Mouse (Mus musculus) hindbrain, embryonic 15.5 days (tissue): Measurements from ENCODE around the gene Gm20388. TPM values are rescaled to one million over a fixed set of nuclear protein-coding genes. Genes with fewer than 3 reads are reported as not detected.

Experiments
- ATAC-seq: fragments of 200-750 bp; cut with Nextera tagmentation; 2 replicates; pipeline ENCODE4 v1.8.0; 2017; ENCODE audit warnings: low read depth, moderate number of reproducible peaks, moderate TSS enrichment; ENCODE audit not compliant: low FRiP score
- H3K27ac ChIP-seq: fragments of 300-500 bp; sonication (generic); replicated peaks from 2 replicates; pipeline ENCODE4 v1.5.1; 2015; ENCODE audit warnings: mild to moderate bottlenecking, inconsistent platforms
- H3K27me3 ChIP-seq: fragments of 300-500 bp; sonication (generic); 2 replicates; pipeline ENCODE4 v1.6.1; 2015; ENCODE audit warnings: control low read depth, inconsistent platforms
- H3K36me3 ChIP-seq: fragments of 300-500 bp; sonication (generic); 2 replicates; pipeline ENCODE4 v1.6.1; 2015; ENCODE audit warnings: control low read depth, inconsistent platforms
- H3K4me1 ChIP-seq: fragments of 300-500 bp; sonication (generic); replicated peaks from 2 replicates; pipeline ENCODE4 v1.6.1; 2015; ENCODE audit warnings: control low read depth, inconsistent platforms
- H3K4me2 ChIP-seq: fragments of 300-500 bp; sonication (generic); 2 replicates; pipeline ENCODE4 v1.6.1; 2015; ENCODE audit warnings: moderate library complexity, mild to moderate bottlenecking, inconsistent platforms
- H3K4me3 ChIP-seq: fragments of 300-500 bp; sonication (generic); 2 replicates; pipeline ENCODE4 v1.5.1; 2015; ENCODE audit warnings: mild to moderate bottlenecking, inconsistent platforms
- H3K9ac ChIP-seq: fragments of 300-500 bp; sonication (generic); 2 replicates; pipeline ENCODE4 v1.6.1; 2015; ENCODE audit warnings: inconsistent platforms
- H3K9me3 ChIP-seq: fragments of 300-500 bp; sonication (generic); 2 replicates; pipeline ENCODE4 v1.6.1; 2016; ENCODE audit warnings: control low read depth, inconsistent platforms
- WGBS: fragments of 180-500 bp; shearing (Covaris S2); methylation state at CpG from one replicate; pipeline ENCODE4 v1.1.7; 2015; 5-methylcytosine and 5-hydroxymethylcytosine counted together
- polyA plus RNA-seq: library from polyadenylated mRNA; unstranded; fragments of >200 nt; fragmentation: Nextera tagmentation; extraction: Ambion mirVana; gene quantifications from 2 replicates; pipeline ENCODE4 v1.2.1, GENCODE M21; 2015

The Gm20388 gene
- polyA plus RNA-seq, 1 experiment from 2014 or later, result 5.4 TPM

DNA sequence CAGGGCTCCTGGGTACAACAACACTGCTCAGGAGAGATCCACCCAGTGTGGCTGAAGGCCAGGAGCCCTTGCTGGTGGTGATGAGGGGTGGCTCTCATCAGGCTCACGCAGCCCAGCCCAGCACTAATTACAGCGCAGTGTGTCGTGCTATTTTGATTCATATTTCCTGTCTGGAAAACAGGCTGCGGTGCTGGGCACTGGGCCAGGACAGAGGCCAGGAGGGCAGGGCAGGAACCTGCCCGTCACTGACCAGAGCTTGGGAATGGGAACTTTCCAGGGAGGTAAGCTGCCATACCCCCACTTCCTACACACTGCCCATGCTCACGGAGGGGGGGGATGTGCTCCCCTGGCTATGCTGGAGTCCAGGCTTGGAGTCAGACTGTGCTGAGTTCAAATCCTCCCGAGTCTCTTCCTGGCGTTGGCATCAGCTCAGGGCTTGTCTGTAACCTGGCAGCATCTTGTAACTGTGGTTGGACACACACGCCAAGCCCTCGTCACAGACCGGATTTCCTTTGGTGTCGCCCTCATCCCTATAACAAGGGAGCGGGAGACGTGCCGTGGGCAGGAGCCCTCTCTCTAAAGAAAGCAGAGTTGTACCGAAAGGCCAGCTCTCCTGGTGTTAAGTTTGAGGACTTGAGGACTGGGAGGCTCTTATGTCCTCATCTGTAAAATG lies 1540.9 kb downstream of the Gm20388 start:
- H3K9ac ChIP-seq, result no peak overlapping the region
- no peak overlapping the region for H3K4me2 ChIP-seq
- no peak overlapping the region for H3K27ac ChIP-seq
- H3K9me3 ChIP-seq, result no peaks in the 10 kb centered on the region
- no peaks in the 10 kb centered on the region for H3K4me1 ChIP-seq
- H3K27me3 ChIP-seq, result no peaks in the 10 kb centered on the region
- 81% methylated on average over 16 of the region's 16 CpGs for WGBS
- no peaks in the 10 kb centered on the region for H3K36me3 ChIP-seq
- no peak overlapping the region for H3K4me3 ChIP-seq
- no peak for ATAC-seq

DNA sequence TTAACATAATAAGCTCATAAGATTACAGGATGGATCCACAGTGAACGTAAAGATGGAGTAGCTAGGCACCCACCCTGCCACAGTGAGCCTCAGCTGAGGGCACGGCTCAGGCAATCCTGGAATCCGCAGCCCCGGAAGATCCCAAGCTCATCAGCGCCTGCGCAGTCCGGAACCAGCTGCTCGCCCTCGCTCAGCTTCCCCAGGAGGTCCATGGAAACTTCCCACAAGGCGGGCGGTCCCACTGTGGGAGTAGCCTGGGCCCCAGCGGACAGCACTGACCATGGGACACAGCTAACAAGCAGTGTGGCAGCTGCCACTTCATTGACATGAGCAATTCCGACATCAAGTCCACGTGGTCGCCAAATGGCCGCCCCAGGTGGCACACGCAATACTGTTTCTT lies 1544.1 kb downstream of the Gm20388 start:
- no peak overlapping the region for H3K9ac ChIP-seq
- no peak overlapping the region for H3K4me2 ChIP-seq
- H3K9me3 ChIP-seq, result no peaks in the 10 kb centered on the region
- WGBS, result 92% methylated on average over 17 of the region's 17 CpGs
- ATAC-seq, result no peak
- 0 out of 2 replicates have a peak, but pooled peaks cover 6% of the 10 kb centered on the region for H3K4me1 ChIP-seq
- no peaks in the 10 kb centered on the region for H3K27me3 ChIP-seq
- H3K27ac ChIP-seq, result no peak overlapping the region
- H3K36me3 ChIP-seq, result no peaks in the 10 kb centered on the region
- H3K4me3 ChIP-seq, result no peak overlapping the region

DNA sequence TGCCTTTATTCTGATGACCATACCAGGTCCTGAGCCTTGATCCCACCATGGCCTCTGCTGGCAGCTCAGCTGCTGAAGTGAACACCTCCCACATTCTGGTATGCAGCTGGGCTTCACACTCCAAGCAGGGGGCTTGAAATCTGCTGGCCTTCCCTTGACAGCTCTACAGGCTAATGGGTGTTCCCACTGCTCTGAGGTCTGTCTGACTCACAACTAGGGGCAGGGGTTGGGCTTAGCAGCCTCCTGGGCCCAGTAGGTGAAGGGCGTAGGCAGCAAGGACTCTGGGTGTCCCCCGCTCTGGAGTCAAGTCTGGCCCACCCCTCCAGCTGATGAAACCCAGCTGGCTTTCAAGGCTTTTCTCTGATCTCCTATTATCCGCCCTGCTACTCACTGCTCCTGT lies 1550.6 kb downstream of the Gm20388 start:
- Histone ChIP-seq H3K4me1 (0 out of 2 replicates have a peak, but pooled peaks cover 6% of the 10 kb centered on the region), H3K27ac (no peak overlapping the region), H3K9ac (no peak overlapping the region), H3K36me3 (no peaks in the 10 kb centered on the region), H3K4me2 (no peak overlapping the region), H3K4me3 (no peak overlapping the region), H3K27me3 (no peaks in the 10 kb centered on the region), H3K9me3 (no peaks in the 10 kb centered on the region)
- WGBS, result 72% methylated on average over 3 of the region's 3 CpGs
- no peak for ATAC-seq

DNA sequence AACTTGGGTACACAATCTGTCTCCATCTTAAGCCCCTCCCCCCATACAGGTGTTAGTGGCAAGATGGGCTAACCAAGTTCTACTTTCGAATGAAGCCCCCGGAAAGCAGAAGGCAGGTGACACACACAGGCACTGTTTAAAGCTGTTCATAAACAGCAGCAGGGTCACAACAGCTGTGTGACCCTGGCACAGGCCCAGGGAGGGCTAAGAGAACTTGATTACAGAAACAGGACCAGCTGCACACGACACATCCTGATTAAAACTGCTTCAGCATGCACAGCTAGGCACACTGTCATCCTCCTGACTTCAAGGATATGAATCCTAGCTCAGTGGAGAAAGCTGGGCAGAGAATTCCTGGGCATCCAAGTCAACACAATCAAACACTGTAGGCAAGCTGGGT lies 1551.5 kb downstream of the Gm20388 start:
- H3K9me3 ChIP-seq, result no peaks in the 10 kb centered on the region
- no peak overlapping the region for H3K9ac ChIP-seq
- ATAC-seq, result no peak
- H3K27ac ChIP-seq, result no peak overlapping the region
- no peaks in the 10 kb centered on the region for H3K27me3 ChIP-seq
- no peak overlapping the region for H3K4me2 ChIP-seq
- 0 out of 2 replicates have a peak, but pooled peaks cover 6% of the 10 kb centered on the region for H3K4me1 ChIP-seq
- H3K4me3 ChIP-seq, result no peak overlapping the region
- 73% methylated on average over 3 of the region's 3 CpGs for WGBS
- H3K36me3 ChIP-seq, result no peaks in the 10 kb centered on the region

DNA sequence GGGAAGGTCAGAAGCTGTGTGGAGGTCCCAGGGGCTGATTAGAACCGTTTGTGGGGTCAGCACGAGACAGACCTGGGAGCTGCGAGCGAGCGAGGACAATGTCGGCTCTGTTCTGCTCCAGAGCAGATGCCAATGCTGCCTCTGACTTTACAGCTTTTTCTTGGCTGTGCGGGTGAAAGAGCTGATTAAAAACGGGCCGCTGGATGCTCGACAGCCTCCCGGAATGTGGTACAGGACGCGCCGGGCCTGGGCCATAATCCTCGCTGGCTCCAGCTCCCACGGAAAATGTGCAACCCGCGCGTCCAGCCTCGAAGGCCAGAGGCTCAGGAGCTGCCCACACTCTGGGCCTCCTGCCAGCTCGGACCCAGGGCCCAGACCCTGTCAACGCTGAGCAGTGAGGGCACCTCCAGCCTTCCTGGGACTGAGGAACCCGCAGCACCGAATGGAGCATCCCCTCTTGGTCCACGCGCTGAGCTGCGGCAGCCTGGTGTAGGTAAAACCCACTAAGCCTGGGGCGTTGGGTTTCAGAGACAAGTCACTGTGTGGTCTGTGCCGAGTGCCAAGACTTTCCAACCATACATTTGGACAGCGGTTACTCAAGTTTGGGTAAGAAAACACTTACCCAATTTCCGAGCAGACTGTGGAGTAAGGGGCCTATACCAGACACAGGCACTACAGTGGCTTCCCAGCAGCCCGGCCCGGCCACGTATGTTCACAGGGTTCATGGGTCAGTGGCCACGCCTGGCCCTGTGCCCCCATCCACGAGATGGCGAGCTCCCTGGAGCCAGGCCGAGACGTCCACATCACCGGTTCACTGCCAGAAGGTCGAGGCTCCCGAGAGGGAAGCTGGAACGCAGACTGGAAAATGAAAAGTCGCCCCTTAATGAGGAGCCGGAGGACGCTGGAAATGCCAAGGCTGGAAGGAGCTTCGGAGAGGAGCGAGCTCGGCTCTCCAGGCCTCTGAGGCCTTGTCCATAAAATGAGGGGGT lies 1557.7 kb downstream of the Gm20388 start:
- H3K4me2 ChIP-seq, result no peak overlapping the region
- H3K27ac ChIP-seq, result no peak overlapping the region
- ATAC-seq, result no peak
- no peak overlapping the region for H3K9ac ChIP-seq
- H3K4me1 ChIP-seq, result no peaks in the 10 kb centered on the region
- 71% methylated on average over 49 of the region's 49 CpGs for WGBS
- H3K36me3 ChIP-seq, result no peaks in the 10 kb centered on the region
- no peaks in the 10 kb centered on the region for H3K27me3 ChIP-seq
- no peak overlapping the region for H3K4me3 ChIP-seq
- no peaks in the 10 kb centered on the region for H3K9me3 ChIP-seq

DNA sequence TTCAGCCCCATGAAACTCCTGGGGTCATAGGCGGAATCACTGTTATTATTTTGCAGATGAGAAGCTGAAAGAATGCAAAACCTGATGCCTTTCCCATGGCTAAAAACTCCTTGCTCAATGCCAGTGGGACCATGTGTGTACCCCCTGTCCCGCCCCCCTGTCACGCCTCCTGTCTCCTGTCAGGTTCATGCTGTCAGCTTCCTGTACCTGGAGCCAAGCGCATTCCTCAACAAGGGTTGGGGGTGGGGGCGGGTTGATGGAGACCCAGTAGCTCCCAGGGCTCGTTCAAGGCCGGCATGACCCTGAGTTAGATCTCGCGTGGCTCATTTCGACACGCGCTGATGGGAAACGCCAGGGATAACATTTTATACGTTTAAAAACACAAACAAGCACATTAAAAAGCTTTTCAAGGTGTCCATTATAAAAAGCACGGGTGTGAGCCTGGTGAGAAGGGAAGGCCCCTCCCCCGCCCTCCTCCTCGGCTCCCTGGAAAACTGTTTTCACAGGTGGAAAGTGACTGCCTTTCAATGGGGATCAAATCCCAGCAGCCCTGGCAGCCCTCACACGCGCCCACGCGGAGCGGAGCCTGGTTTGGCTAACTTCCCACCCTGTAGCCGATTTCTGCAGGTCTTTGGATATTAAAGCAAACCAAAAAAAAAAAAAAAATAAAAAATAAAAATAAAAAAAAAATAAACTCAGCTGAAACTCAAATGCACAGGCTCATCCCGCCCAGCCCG lies 1563.7 kb downstream of the Gm20388 start:
- H3K9ac ChIP-seq, result no peak overlapping the region
- H3K4me1 ChIP-seq, result peaks cover 5% of the 10 kb centered on the region
- H3K4me2 ChIP-seq, result peak overlapping the region; percentile 10
- H3K27ac ChIP-seq, result no peak overlapping the region
- H3K36me3 ChIP-seq, result no peaks in the 10 kb centered on the region
- no peaks in the 10 kb centered on the region for H3K9me3 ChIP-seq
- ATAC-seq, result no peak
- peaks cover 13% of the 10 kb centered on the region; the same call in 1 of the 2 replicates for H3K27me3 ChIP-seq
- H3K4me3 ChIP-seq, result no peak overlapping the region
- 18% methylated on average over 25 of the region's 25 CpGs for WGBS

DNA sequence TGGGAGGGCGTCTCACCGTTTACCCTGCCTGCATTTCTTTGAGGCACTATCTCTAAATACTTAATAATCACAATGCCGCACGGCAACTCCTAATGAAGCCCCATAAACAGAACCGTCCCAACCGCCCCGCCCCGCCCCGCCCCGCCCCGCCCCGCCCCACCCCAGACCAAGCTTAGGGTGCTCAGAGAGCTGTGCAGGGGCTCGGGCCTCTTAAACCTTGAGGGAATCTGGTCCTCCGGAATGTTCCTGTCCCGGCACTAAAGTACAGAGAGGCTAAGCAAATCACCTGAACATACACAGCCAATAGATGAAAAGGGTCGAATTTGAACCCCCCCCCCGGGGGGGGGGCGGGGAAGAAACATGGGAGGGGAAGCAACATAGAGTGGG lies 1564.2 kb downstream of the Gm20388 start:
- Histone ChIP-seq H3K9ac (no peak overlapping the region), H3K9me3 (no peaks in the 10 kb centered on the region), H3K4me2 (peak overlapping the region; percentile 10), H3K4me3 (no peak overlapping the region), H3K4me1 (peaks cover 6% of the 10 kb centered on the region), H3K27ac (no peak overlapping the region), H3K36me3 (no peaks in the 10 kb centered on the region), H3K27me3 (peaks cover 16% of the 10 kb centered on the region; the same call in 1 of the 2 replicates)
- ATAC-seq, result no peak
- 6% methylated on average over 18 of the region's 18 CpGs for WGBS

DNA sequence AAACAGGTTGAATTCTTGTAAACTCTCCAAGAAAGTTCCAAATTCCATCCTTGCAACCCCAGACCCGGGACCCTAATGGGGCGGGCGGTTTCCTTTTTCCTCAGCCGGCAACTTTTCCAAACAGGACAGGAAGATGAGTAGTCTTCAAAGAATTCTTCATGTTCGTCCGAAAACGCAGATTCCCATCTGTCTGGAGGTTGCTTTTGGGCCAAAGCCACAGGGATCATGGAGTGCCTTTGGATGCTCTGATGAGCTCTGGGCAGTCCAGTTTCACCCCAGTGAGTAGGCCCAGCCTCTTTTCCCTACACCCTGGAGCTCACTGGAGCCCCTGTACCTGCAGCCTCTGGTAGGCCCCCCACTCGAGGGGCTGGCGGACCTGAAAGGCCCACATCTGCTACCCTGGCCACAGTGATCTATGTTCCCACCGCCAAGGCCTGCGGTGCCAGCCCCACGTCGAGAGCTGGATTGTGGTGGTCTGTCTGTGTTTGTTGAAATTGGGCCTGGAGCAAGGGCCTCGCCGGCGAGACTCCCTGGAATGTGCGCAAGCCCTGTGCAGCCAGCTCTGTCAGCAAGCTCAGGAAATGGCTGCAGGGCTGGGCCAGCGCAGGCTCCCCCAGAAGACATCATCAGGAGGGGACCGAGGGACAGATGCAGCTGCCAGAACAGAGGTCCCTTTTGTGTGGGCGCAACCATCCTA lies 1567.4 kb downstream of the Gm20388 start:
- H3K27me3 ChIP-seq, result peaks cover 19% of the 10 kb centered on the region; the same call in 1 of the 2 replicates

DNA sequence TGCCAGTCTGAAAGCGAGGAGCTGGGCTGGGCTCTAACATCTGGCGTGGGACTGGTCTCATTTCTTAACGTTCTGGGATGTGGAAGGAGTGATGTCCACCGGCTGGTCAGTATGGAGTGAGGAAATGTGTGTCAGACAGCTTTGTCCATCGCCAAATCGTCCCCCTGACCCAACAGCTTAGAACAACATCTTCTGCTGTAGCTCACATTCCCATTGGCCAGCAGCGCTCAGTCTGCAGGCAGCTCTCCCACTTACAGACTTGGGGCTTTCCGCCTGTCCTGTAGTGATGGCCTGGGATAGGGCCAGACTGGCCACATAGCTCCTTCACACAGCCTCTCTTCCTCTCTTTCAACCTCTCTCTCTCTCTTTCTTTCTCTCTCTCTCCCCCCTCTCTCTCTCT lies 1568.5 kb downstream of the Gm20388 start:
- Histone ChIP-seq H3K4me3 (no peak overlapping the region), H3K4me2 (no peak overlapping the region), H3K9ac (no peak overlapping the region), H3K27ac (no peak overlapping the region), H3K36me3 (no peaks in the 10 kb centered on the region), H3K4me1 (peaks cover 20% of the 10 kb centered on the region), H3K27me3 (peaks cover 15% of the 10 kb centered on the region; the same call in 1 of the 2 replicates), H3K9me3 (no peaks in the 10 kb centered on the region)
- ATAC-seq, result no peak
- WGBS, result 88% methylated on average over 8 of the region's 8 CpGs

More for the DNA sequence above, 1567.4 kb downstream of the Gm20388 start:
- Histone ChIP-seq H3K27ac (no peak overlapping the region), H3K36me3 (no peaks in the 10 kb centered on the region), H3K4me1 (peaks cover 21% of the 10 kb centered on the region), H3K9me3 (no peaks in the 10 kb centered on the region), H3K4me3 (no peak overlapping the region), H3K9ac (no peak overlapping the region), H3K4me2 (no peak overlapping the region)
- WGBS, result 71% methylated on average over 20 of the region's 20 CpGs
- no peak for ATAC-seq

DNA sequence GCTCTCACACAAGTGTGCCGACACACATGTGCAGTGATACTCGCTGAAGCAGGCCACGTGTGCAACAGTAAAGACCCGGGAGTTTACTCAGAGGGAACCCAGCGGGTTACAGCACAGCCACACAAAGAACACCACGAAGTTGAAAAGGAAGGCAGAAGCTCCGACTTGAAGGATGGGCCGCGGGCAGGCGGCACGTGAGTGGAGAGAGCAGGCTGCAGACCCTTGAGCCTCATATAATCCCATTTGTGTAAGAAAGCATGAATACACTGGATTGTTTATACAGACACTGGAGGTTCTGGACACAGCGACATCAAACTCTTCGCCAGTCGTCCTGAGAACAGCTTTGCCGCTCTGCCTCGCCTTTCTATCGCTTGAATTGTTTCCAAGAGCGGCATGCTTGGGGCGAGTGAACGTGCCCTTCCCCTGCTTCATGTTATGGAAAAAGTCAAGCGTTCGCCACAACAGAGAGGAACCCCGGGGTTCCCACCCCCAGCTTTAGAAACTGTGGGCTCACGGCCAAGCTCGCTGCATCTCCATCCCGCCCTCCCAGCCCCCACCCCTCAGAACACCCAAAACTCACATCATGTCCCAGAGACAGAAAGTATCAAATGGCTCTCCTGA lies 1569.9 kb downstream of the Gm20388 start:
- Histone ChIP-seq H3K4me2 (peak overlapping the region; percentile 27), H3K27me3 (peaks cover 10% of the 10 kb centered on the region; the same call in 1 of the 2 replicates), H3K4me3 (no peak overlapping the region), H3K4me1 (peaks cover 16% of the 10 kb centered on the region), H3K36me3 (no peaks in the 10 kb centered on the region), H3K27ac (peak overlapping the region; percentile 30; the same call in 1 of the 2 replicates), H3K9me3 (no peaks in the 10 kb centered on the region), H3K9ac (no peak overlapping the region)
- WGBS, result 28% methylated on average over 26 of the region's 26 CpGs
- no peak for ATAC-seq
